Mouse (Mus musculus) bone marrow, adult 2 months (tissue): ENCODE results near the gene Man1c1. TPM values are rescaled to one million over a fixed set of nuclear protein-coding genes. Genes with fewer than 3 reads are reported as not detected.

Experiments used
- H3K27ac ChIP-seq: fragments of 200-500 bp; 2 replicates; pipeline ENCODE4 v1.5.1; 2012; ENCODE audit warnings: low read depth, mild to moderate bottlenecking, control low read depth, inconsistent platforms, low read length; ENCODE audit not compliant: control insufficient read depth, poor library complexity, insufficient read depth
- H3K4me1 ChIP-seq: fragments of 200-500 bp; 2 replicates; pipeline ENCODE4 v1.6.1; 2011; ENCODE audit warnings: low read length; ENCODE audit not compliant: control insufficient read depth, insufficient read depth
- H3K4me3 ChIP-seq: fragments of 200-500 bp; replicated peaks from 2 replicates; pipeline ENCODE3; 2011; ENCODE audit warnings: mild to moderate bottlenecking, low read depth, low read length, control low read depth; ENCODE audit not compliant: control insufficient read depth
- CTCF ChIP-seq: fragments of 200-500 bp; IDR thresholded peaks from 2 replicates; pipeline ENCODE4 v1.5.1; 2011; ENCODE audit warnings: low read length, control low read depth; ENCODE audit not compliant: control insufficient read depth, insufficient read depth
- POLR2A ChIP-seq: fragments of 200-500 bp; IDR thresholded peaks from 2 replicates; pipeline ENCODE4 v1.6.1; 2011; ENCODE audit warnings: low read depth, mild to moderate bottlenecking, control low read depth, low read length, borderline replicate concordance; ENCODE audit not compliant: control insufficient read depth
- WGBS: fragments of 180-500 bp; shearing (Covaris S2); methylation state at CpG from one replicate; pipeline ENCODE4 v1.1.7; 2018; 5-methylcytosine and 5-hydroxymethylcytosine counted together
- polyA plus RNA-seq: library from polyadenylated mRNA; stranded (reverse); fragments of >200 nt; gene quantifications from 2 replicates; pipeline ENCODE4 v1.2.4, GENCODE M21; 2011; ENCODE audit warnings: low replicate concordance; ENCODE audit not compliant: missing spikeins, insufficient read depth, insufficient read length

Man1c1 gene
- polyA plus RNA-seq, 1 experiment = 7.3 TPM

- no peak overlapping the region for H3K4me3 ChIP-seq
- peaks cover 7% of the 10 kb centered on the region; the same call in 1 of the 2 replicates for H3K4me1 ChIP-seq
- H3K27ac ChIP-seq = no peak overlapping the region
These were observed 118.0 kb downstream of the Man1c1 start for GRCm38 (mm10) chr4:134586126-134586525.

GRCm38 (mm10) chr4:134583513-134583912, 120.6 kb downstream of the Man1c1 start:
- Histone ChIP-seq H3K4me3 (no peak overlapping the region), H3K27ac (no peak overlapping the region), H3K4me1 (peaks cover 5% of the 10 kb centered on the region; the same call in 1 of the 2 replicates)
- peak; percentile 77 for TF ChIP-seq CTCF
- TF ChIP-seq POLR2A = no peak
- WGBS = 40% methylated on average over 3 of the region's 3 CpGs

More at GRCm38 (mm10) chr4:134586126-134586525, 118.0 kb downstream of the Man1c1 start:
- no peak for TF ChIP-seq CTCF
- TF ChIP-seq POLR2A = no peak
- 49% methylated on average over 7 of the region's 7 CpGs for WGBS

- peaks cover 2% of the 10 kb centered on the region; the same call in 1 of the 2 replicates for H3K4me1 ChIP-seq
- no peak overlapping the region for H3K4me3 ChIP-seq
- TF ChIP-seq CTCF (no peak), POLR2A (no peak)
- WGBS = 84% methylated on average over 8 of the region's 8 CpGs
- H3K27ac ChIP-seq = no peak overlapping the region
These were observed 122.7 kb downstream of the Man1c1 start for GRCm38 (mm10) chr4:134581365-134581764.

GRCm38 (mm10) chr4:134580351-134581148, 123.5 kb downstream of the Man1c1 start:
- H3K4me1 ChIP-seq = no peaks in the 10 kb centered on the region
- TF ChIP-seq CTCF (no peak), POLR2A (no peak)
- no peak overlapping the region for H3K4me3 ChIP-seq
- WGBS = 82% methylated on average over 15 of the region's 15 CpGs
- no peak overlapping the region for H3K27ac ChIP-seq

GRCm38 (mm10) chr4:134579620-134580019, 124.5 kb downstream of the Man1c1 start:
- TF ChIP-seq POLR2A (no peak), CTCF (no peak)
- Histone ChIP-seq H3K4me3 (no peak overlapping the region), H3K27ac (no peak overlapping the region), H3K4me1 (no peaks in the 10 kb centered on the region)
- 52% methylated on average over 5 of the region's 5 CpGs for WGBS

GRCm38 (mm10) chr4:134579212-134579611, 124.9 kb downstream of the Man1c1 start:
- WGBS = 58% methylated on average over 11 of the region's 11 CpGs
- H3K27ac ChIP-seq = no peak overlapping the region
- TF ChIP-seq POLR2A (no peak), CTCF (no peak)

GRCm38 (mm10) chr4:134578407-134578806, 125.7 kb downstream of the Man1c1 start:
- Histone ChIP-seq H3K4me1 (no peaks in the 10 kb centered on the region), H3K27ac (no peak overlapping the region), H3K4me3 (no peak overlapping the region)
- WGBS = 62% methylated on average over 5 of the region's 5 CpGs
- TF ChIP-seq CTCF = no peak
- TF ChIP-seq POLR2A = no peak

More at GRCm38 (mm10) chr4:134579212-134579611, 124.9 kb downstream of the Man1c1 start:
- H3K4me1 ChIP-seq = no peaks in the 10 kb centered on the region
- H3K4me3 ChIP-seq = no peak overlapping the region

GRCm38 (mm10) chr4:134577281-134577680, 126.8 kb downstream of the Man1c1 start:
- WGBS = 80% methylated on average over 2 of the region's 2 CpGs
- Histone ChIP-seq H3K27ac (no peak overlapping the region), H3K4me1 (no peaks in the 10 kb centered on the region), H3K4me3 (no peak overlapping the region)
- TF ChIP-seq CTCF (no peak), POLR2A (no peak)

- Histone ChIP-seq H3K4me3 (no peak overlapping the region), H3K4me1 (no peaks in the 10 kb centered on the region; the same call in 1 of the 2 replicates), H3K27ac (no peak overlapping the region)
- WGBS = 85% methylated on average over 11 of the region's 11 CpGs
- TF ChIP-seq POLR2A (no peak), CTCF (no peak)
These were observed 128.6 kb downstream of the Man1c1 start for GRCm38 (mm10) chr4:134575486-134575885.
